Mouse (Mus musculus): Measurements from ENCODE around the gene Gpr39. TPM values are rescaled to one million over a fixed set of nuclear protein-coding genes. Genes with fewer than 3 reads are reported as not detected.
A peak's percentile ranks its signal among the peaks of the same experiment; 100 is the strongest.

The Gpr39 gene
- polyA plus RNA-seq, 1 experiment from 2014 or later, result 7.9 TPM

DNA sequence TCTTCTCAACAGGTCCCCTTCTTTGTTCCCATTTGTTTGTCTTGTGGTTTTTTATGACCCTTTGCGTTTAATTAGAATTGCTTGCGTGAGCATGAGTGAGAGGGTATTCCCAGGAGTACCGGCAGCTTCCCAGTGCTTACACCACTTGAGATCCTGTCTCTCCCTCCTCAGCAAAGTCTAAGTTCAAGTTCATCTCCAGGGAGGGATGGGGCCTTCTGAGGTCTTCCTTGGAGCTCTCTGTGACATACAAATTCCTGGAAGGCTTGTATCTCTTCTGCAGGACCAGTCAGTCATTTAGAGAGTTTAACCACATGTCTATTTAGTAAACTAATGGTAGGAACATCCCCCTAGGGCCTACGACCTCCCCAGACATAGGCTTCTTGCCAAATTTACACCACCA is 55.1 kb downstream of the Gpr39 start:
- no peak overlapping the region for H3K9ac ChIP-seq (ENCODE audit: low read length)
- no peaks in the 10 kb centered on the region for H3K27me3 ChIP-seq (ENCODE audit: control insufficient read depth, insufficient read depth, low read length)
- no peak overlapping the region for H3K4me3 ChIP-seq (replicated peaks; ENCODE audit: low read length)
- no peak for ATAC-seq (ENCODE audit: insufficient read depth, low FRiP score)
- no peak overlapping the region for H3K4me2 ChIP-seq (ENCODE audit: low read depth, low read length)
- H3K9me3 ChIP-seq (replicated peaks; ENCODE audit: control insufficient read depth, low read length), result no peaks in the 10 kb centered on the region
- no peaks in the 10 kb centered on the region for H3K36me3 ChIP-seq (ENCODE audit: control insufficient read depth, insufficient read depth, low read length)
- WGBS, result 66% methylated on average over 4 of the region's 4 CpGs
- H3K27ac ChIP-seq (ENCODE audit: low read length), result no peak overlapping the region
- H3K4me1 ChIP-seq (ENCODE audit: control insufficient read depth, insufficient read depth, low read length), result no peaks in the 10 kb centered on the region; the same call in 1 of the 2 replicates

DNA sequence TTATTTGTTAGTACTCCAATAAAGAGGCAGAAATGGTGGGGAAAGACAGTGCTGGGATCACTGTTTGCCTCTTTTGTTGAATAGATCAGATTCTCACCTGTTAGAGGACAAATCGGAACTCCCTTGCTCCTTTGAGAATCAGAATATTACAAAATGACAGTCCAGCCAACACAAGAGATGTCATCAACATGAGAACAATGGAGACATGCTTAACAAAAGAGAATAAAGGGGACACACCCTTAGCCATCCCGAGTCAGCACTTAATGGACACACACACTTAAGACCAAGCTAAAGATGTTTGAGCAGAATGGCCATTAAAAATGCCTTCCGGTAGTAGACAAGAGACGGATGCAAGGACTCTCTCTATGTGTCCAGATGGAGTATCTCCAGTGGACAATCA is 68.0 kb downstream of the Gpr39 start:
- Histone ChIP-seq H3K36me3 (ENCODE audit: control insufficient read depth, insufficient read depth, low read length) (no peaks in the 10 kb centered on the region), H3K9ac (ENCODE audit: low read length) (no peak overlapping the region), H3K4me2 (ENCODE audit: low read depth, low read length) (no peak overlapping the region), H3K27ac (ENCODE audit: low read length) (no peak overlapping the region), H3K4me3 (replicated peaks; ENCODE audit: low read length) (no peak overlapping the region), H3K4me1 (ENCODE audit: control insufficient read depth, insufficient read depth, low read length) (no peaks in the 10 kb centered on the region), H3K9me3 (replicated peaks; ENCODE audit: control insufficient read depth, low read length) (no peaks in the 10 kb centered on the region), H3K27me3 (ENCODE audit: control insufficient read depth, insufficient read depth, low read length) (no peaks in the 10 kb centered on the region)
- no peak for ATAC-seq (ENCODE audit: insufficient read depth, low FRiP score)
- WGBS, result 84% methylated on average over 4 of the region's 4 CpGs

DNA sequence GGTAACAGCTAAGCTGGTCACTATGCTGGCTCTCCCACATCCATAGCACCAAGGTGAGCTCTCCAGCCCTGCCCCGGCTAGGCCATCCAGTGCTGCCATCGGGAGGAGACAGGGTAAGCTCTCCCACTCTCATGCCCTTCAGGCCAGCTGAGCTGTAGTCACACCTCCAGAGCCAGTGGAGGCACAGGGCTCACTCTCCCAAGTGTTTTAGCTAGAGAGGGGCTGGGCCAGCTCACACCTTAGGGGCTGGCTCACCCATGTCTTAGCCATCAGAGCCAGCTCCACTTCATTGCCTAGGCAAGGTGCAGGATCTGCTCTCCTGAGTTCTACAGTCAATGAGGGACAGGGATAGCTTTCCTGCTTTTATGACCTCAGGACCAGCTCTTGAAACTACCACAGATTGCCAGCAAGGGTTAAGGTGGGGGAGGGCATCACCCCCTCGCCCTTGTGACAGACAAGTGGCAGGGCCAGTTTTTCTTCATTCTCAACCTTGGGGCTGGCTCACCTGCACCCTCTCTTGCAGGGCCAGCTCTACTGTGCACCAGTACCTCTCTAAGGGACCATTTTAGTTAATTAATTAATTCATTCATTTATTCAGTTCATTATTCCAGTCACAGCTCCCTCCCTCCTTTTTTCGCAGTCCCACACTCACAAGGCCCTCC is 78.7 kb downstream of the Gpr39 start:
- no peak overlapping the region for H3K4me2 ChIP-seq (ENCODE audit: low read depth, low read length)
- 55% methylated on average over 4 of the region's 4 CpGs for WGBS
- no peaks in the 10 kb centered on the region for H3K9me3 ChIP-seq (replicated peaks; ENCODE audit: control insufficient read depth, low read length)
- no peak overlapping the region for H3K27ac ChIP-seq (ENCODE audit: low read length)
- no peak overlapping the region for H3K4me3 ChIP-seq (replicated peaks; ENCODE audit: low read length)
- ATAC-seq (ENCODE audit: insufficient read depth, low FRiP score), result peak; percentile 52; the same call in 1 of the 2 replicates
- H3K27me3 ChIP-seq (ENCODE audit: control insufficient read depth, insufficient read depth, low read length), result no peaks in the 10 kb centered on the region
- peaks cover 9% of the 10 kb centered on the region for H3K4me1 ChIP-seq (ENCODE audit: control insufficient read depth, insufficient read depth, low read length)
- H3K9ac ChIP-seq (ENCODE audit: low read length), result no peak overlapping the region
- no peaks in the 10 kb centered on the region for H3K36me3 ChIP-seq (ENCODE audit: control insufficient read depth, insufficient read depth, low read length)

DNA sequence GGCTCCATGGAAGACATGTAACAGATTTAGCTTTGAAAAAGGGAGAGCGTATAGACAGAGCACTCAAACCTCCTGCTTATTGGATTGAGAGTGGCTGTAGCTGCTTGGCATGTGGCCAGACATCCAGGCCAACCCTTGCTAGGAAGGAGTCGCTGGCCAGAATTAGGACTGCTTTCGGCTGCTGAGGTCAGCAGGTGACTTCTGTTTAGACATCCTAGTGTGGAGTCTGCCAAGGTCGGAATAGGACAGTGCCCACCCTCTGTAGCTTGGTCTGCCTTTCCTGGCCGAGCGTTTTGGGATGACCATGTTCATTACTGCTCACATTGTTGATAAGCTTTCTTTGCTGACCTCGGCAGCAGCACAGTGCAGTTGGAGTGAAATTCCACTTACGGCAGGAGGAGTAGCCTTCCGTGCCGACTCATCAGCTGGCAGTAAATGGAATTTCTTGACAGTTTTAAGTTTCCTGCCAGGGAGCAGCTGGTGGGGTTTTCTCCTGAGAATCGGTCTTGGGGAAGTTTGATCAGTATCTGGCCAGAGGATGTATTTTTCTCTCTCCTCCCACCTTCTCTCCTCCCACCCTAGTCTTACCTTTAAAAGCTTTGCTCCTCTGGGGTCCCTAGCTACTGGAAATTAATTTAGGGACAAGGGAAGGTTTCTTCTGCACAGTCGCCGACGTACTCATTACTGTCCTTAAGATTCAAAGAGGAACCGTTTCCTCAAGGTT is 83.3 kb downstream of the Gpr39 start:
- H3K4me3 ChIP-seq (replicated peaks; ENCODE audit: low read length), result no peak overlapping the region
- no peak overlapping the region for H3K9ac ChIP-seq (ENCODE audit: low read length)
- H3K27ac ChIP-seq (ENCODE audit: low read length), result no peak overlapping the region
- H3K9me3 ChIP-seq (replicated peaks; ENCODE audit: control insufficient read depth, low read length), result no peaks in the 10 kb centered on the region
- H3K27me3 ChIP-seq (ENCODE audit: control insufficient read depth, insufficient read depth, low read length), result no peaks in the 10 kb centered on the region
- ATAC-seq (ENCODE audit: insufficient read depth, low FRiP score), result peak; percentile 41; the same call in 1 of the 2 replicates
- H3K4me1 ChIP-seq (ENCODE audit: control insufficient read depth, insufficient read depth, low read length), result peaks cover 9% of the 10 kb centered on the region
- H3K4me2 ChIP-seq (ENCODE audit: low read depth, low read length), result no peak overlapping the region
- WGBS, result 43% methylated on average over 15 of the region's 15 CpGs
- no peaks in the 10 kb centered on the region for H3K36me3 ChIP-seq (ENCODE audit: control insufficient read depth, insufficient read depth, low read length)

DNA sequence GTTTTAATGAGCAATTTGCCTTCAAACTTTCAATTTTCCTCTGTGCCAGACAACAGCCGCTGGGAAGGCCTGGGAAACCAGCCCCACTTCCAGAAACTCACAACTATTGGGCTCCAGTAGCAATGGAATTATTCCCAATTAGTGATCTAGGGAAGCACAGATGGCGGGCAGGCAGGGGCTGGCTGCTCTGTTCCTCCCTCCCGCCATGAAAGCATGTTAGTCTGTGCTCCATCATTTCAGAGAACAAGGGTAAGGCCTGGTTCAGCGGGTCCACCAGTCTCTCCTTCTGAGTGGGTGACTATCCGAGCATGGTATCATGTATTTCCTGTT is 83.9 kb downstream of the Gpr39 start:
- WGBS, result 68% methylated on average over 5 of the region's 5 CpGs
- H3K27me3 ChIP-seq (ENCODE audit: control insufficient read depth, insufficient read depth, low read length), result no peaks in the 10 kb centered on the region
- no peak overlapping the region for H3K4me2 ChIP-seq (ENCODE audit: low read depth, low read length)
- peaks cover 4% of the 10 kb centered on the region for H3K4me1 ChIP-seq (ENCODE audit: control insufficient read depth, insufficient read depth, low read length)
- H3K27ac ChIP-seq (ENCODE audit: low read length), result no peak overlapping the region
- no peak overlapping the region for H3K4me3 ChIP-seq (replicated peaks; ENCODE audit: low read length)
- no peaks in the 10 kb centered on the region for H3K9me3 ChIP-seq (replicated peaks; ENCODE audit: control insufficient read depth, low read length)
- no peak for ATAC-seq (ENCODE audit: insufficient read depth, low FRiP score)
- H3K9ac ChIP-seq (ENCODE audit: low read length), result no peak overlapping the region
- H3K36me3 ChIP-seq (ENCODE audit: control insufficient read depth, insufficient read depth, low read length), result no peaks in the 10 kb centered on the region

DNA sequence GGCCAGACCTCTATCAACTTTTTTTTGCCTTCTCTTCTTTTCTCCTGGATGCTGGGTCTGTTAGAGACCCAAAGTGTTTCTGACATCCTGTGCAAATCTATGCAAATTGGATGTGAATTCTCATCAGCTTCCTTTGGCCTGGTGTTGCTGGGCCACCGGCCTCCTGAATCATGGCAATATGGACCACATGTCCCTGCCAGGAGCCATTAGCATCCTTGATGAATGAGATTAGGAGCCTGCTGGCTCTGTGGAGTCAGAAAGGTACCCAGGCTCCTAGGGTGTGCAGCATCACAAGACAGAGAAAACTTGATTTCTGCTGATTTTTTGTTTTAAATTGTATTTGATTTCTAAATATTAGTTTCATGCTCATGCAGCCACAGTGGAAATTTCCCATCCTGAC is 85.3 kb downstream of the Gpr39 start:
- Histone ChIP-seq H3K9me3 (replicated peaks; ENCODE audit: control insufficient read depth, low read length) (no peaks in the 10 kb centered on the region), H3K4me1 (ENCODE audit: control insufficient read depth, insufficient read depth, low read length) (peaks cover 4% of the 10 kb centered on the region), H3K27me3 (ENCODE audit: control insufficient read depth, insufficient read depth, low read length) (no peaks in the 10 kb centered on the region), H3K9ac (ENCODE audit: low read length) (no peak overlapping the region), H3K27ac (ENCODE audit: low read length) (no peak overlapping the region), H3K4me2 (ENCODE audit: low read depth, low read length) (no peak overlapping the region), H3K36me3 (ENCODE audit: control insufficient read depth, insufficient read depth, low read length) (no peaks in the 10 kb centered on the region), H3K4me3 (replicated peaks; ENCODE audit: low read length) (no peak overlapping the region)
- ATAC-seq (ENCODE audit: insufficient read depth, low FRiP score), result no peak
- 68% methylated on average over 1 of the region's 1 CpGs for WGBS

DNA sequence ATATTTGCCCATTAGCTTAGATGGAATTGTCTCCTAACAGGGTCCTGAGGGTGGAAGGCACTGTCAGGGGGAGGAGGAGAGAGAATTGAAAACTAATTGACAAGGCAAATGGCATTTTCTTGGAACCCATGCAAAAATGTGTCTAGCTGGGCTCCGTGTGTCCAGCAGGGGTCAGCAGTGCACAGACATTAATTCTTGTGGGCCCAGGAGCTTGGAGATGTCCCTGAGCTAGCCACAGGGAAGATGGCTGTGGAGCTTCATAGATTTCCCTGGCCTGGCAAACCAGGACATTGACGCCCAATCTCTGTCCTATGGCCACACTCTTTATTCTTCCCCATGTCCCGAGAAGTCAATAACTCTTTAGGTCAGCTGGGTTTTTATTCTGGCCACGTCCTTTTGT is 113.0 kb downstream of the Gpr39 start:
- no peak for ATAC-seq (ENCODE audit: insufficient read depth, low FRiP score)
- Histone ChIP-seq H3K27me3 (ENCODE audit: control insufficient read depth, insufficient read depth, low read length) (no peaks in the 10 kb centered on the region), H3K36me3 (ENCODE audit: control insufficient read depth, insufficient read depth, low read length) (no peaks in the 10 kb centered on the region), H3K4me2 (ENCODE audit: low read depth, low read length) (no peak overlapping the region), H3K4me1 (ENCODE audit: control insufficient read depth, insufficient read depth, low read length) (no peaks in the 10 kb centered on the region), H3K9ac (ENCODE audit: low read length) (no peak overlapping the region), H3K4me3 (replicated peaks; ENCODE audit: low read length) (no peak overlapping the region), H3K9me3 (replicated peaks; ENCODE audit: control insufficient read depth, low read length) (no peaks in the 10 kb centered on the region), H3K27ac (ENCODE audit: low read length) (no peak overlapping the region)
- WGBS, result 26% methylated on average over 4 of the region's 4 CpGs

DNA sequence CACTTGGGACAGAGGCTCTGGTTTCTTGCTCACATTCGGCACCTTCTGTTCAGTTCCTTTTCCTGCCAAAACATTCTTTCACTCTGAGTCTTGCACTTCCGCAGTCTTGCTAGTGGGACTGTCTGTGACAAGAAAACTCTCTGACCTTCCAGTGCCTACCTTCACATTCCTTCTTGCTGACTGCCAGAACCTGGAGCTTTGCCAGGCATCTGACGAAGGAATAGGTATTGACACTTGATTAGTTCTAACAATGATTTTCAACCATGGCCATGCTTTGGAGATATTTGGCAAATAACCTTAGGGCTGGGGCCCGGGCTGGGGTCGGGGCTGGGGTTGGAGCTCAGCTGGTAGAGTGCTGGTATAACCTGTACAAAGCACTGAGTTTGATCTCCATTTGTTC is 123.7 kb downstream of the Gpr39 start:
- Histone ChIP-seq H3K4me3 (replicated peaks; ENCODE audit: low read length) (no peak overlapping the region), H3K9ac (ENCODE audit: low read length) (no peak overlapping the region), H3K36me3 (ENCODE audit: control insufficient read depth, insufficient read depth, low read length) (no peaks in the 10 kb centered on the region), H3K4me2 (ENCODE audit: low read depth, low read length) (no peak overlapping the region), H3K27me3 (ENCODE audit: control insufficient read depth, insufficient read depth, low read length) (no peaks in the 10 kb centered on the region), H3K9me3 (replicated peaks; ENCODE audit: control insufficient read depth, low read length) (no peaks in the 10 kb centered on the region; the same call in 1 of the 2 replicates), H3K27ac (ENCODE audit: low read length) (no peak overlapping the region), H3K4me1 (ENCODE audit: control insufficient read depth, insufficient read depth, low read length) (no peaks in the 10 kb centered on the region)
- no peak for ATAC-seq (ENCODE audit: insufficient read depth, low FRiP score)
- WGBS, result 88% methylated on average over 5 of the region's 5 CpGs

DNA sequence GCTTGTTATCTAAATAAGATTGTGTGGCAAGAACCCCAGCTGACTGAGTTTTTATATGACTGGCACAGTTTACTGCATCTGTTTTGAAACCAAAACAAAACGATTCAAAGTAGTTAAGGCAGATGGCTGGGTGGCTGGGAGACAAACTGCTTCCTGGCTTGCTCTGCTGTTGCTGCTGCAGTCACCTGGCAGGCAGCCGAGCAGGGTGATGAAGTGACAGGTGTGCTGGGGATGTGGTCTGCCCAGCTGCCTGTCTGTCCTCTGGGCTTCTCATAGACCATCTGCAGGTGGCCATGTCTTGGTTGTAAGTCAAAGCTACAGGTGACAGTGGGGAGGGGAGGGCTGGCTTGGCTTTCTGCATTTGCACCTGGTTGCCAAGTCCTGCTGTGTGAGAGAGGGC is 131.6 kb downstream of the Gpr39 start:
- WGBS, result 39% methylated on average over 2 of the region's 2 CpGs
- ATAC-seq (ENCODE audit: insufficient read depth, low FRiP score), result no peak
- Histone ChIP-seq H3K27ac (ENCODE audit: low read length) (no peak overlapping the region), H3K9ac (ENCODE audit: low read length) (no peak overlapping the region), H3K4me2 (ENCODE audit: low read depth, low read length) (no peak overlapping the region), H3K4me1 (ENCODE audit: control insufficient read depth, insufficient read depth, low read length) (no peaks in the 10 kb centered on the region), H3K9me3 (replicated peaks; ENCODE audit: control insufficient read depth, low read length) (no peaks in the 10 kb centered on the region), H3K4me3 (replicated peaks; ENCODE audit: low read length) (no peak overlapping the region), H3K36me3 (ENCODE audit: control insufficient read depth, insufficient read depth, low read length) (no peaks in the 10 kb centered on the region), H3K27me3 (ENCODE audit: control insufficient read depth, insufficient read depth, low read length) (no peaks in the 10 kb centered on the region)
